Mouse (Mus musculus) urinary bladder, postnatal 0 days (tissue): ENCODE measurements around the gene Cdk18. TPM values are rescaled to one million over a fixed set of nuclear protein-coding genes. Genes with fewer than 3 reads are reported as not detected.

Experiments
- polyA plus RNA-seq: library from polyadenylated mRNA; unstranded; fragments of >200 nt; fragmentation: Nextera tagmentation; extraction: Ambion mirVana; gene quantifications from 2 replicates; pipeline ENCODE4 v1.2.1, GENCODE M21; 2015

Cdk18 gene
- polyA plus RNA-seq, result 2.0 and 2.6 TPM in 2 replicates

GRCm38 (mm10) chr1:132139416-132139864, at the start of gene Cdk18:
Gene Cdk18 (minus strand): TSS chr1:132139684.

GRCm38 (mm10) chr1:132067261-132068255, 71.9 kb downstream of the Cdk18 start, which contains the start of gene Mfsd4a:
Gene Mfsd4a (minus strand): TSS chr1:132068062.

Other genes starting within 250 kb of the Cdk18 start
- 23.2 and 33.0 TPM in 2 replicates for gene Nucks1, start 229.2 kb downstream of the Cdk18 start, polyA plus RNA-seq
- 1.3 and 1.6 TPM in 2 replicates for gene Slc45a3, start 176.7 kb downstream of the Cdk18 start, polyA plus RNA-seq
- gene Elk4, start 132.1 kb downstream of the Cdk18 start, polyA plus RNA-seq, result 14.4 and 16.5 TPM in 2 replicates
- 44.0 and 47.6 TPM in 2 replicates for gene Mfsd4a, start 71.6 kb downstream of the Cdk18 start, polyA plus RNA-seq
- gene Lemd1, start 51.7 kb upstream of the Cdk18 start, polyA plus RNA-seq, result not detected in 2 replicates
- not detected in 2 replicates for gene AC124108.1, start 51.8 kb upstream of the Cdk18 start, polyA plus RNA-seq
- not detected in 2 replicates for gene Gm10188, start 90.1 kb upstream of the Cdk18 start, polyA plus RNA-seq
- gene Klhdc8a, start 158.9 kb upstream of the Cdk18 start, polyA plus RNA-seq, result 0.29 and 0.52 TPM in 2 replicates
- gene Nuak2, start 176.4 kb upstream of the Cdk18 start, polyA plus RNA-seq, result 2.8 and 4.5 TPM in 2 replicates